In the genomic region with DNA sequence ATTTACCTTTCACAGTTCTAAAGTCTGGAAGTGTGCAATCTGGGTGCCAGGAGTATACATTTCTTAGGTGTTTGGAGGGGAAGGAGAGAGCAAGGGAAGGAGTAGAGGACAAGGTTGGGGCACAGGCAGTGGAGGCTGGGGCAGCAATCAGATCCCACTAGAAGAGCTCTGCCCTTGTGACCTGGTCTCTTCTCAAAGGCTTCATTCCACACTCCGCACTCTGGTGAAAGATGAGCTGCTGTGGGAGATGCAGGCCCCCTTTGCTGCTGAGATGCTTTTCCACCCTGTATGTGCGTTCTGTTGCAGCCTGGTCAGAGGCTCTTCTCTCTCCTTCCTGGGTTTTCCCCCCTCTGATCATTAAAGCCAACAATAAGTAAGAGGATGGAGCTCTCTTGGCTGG, we compare ENCODE assay signal across 16 mouse cellular contexts.
"Had no signal": no experiment of that assay in that cellular context is flagged by ENCODE, and none has a peak within 500 bp of the region (broad histone marks: within the 10 kb centered on the region; RNA-seq: fewer than 3 reads in every experiment).

No protein-coding gene starts in this region.

- H3K36me3 ChIP-seq: stomach, embryonic 15.5 days had no signal

- H3K9ac ChIP-seq: midbrain, embryonic 15.5 days; neural tube, embryonic 12.5 days; stomach, embryonic 15.5 days had no signal

- H3K9me3 ChIP-seq: limb, embryonic 10.5 days; midbrain, embryonic 15.5 days; neural tube, embryonic 12.5 days; stomach, embryonic 15.5 days had no signal

- H3K4me1 ChIP-seq: midbrain, embryonic 15.5 days; neural tube, embryonic 12.5 days; stomach, embryonic 15.5 days had no signal

- ATAC-seq: hindbrain, embryonic 16.5 days; inflammation-experienced regulatory T-cells, adult 6 months; midbrain, embryonic 15.5 days had no signal

- DNase-seq: kidney, postnatal 14 days; lung, adult 2 months; lung, postnatal 10 days; right cerebral cortex, postnatal 4 days; thymus, adult 2 months; thymus, postnatal 25 days had no signal

- H3K27me3 ChIP-seq: megakaryocyte, embryonic 14.5 days; midbrain, embryonic 15.5 days; neural tube, embryonic 12.5 days; stomach, embryonic 15.5 days had no signal

- H3K27ac ChIP-seq: left cerebral cortex, adult 2 months; limb, embryonic 10.5 days; macrophage; midbrain, embryonic 15.5 days; neural tube, embryonic 12.5 days; stomach, embryonic 15.5 days had no signal

- H3K4me2 ChIP-seq: midbrain, embryonic 11.5 days; midbrain, embryonic 15.5 days; neural tube, embryonic 12.5 days; stomach, embryonic 15.5 days had no signal

- H3K4me3 ChIP-seq: left cerebral cortex, adult 2 months; limb, embryonic 10.5 days; megakaryocyte, embryonic 14.5 days; midbrain, embryonic 15.5 days; neural tube, embryonic 12.5 days; stomach, embryonic 15.5 days had no signal
